Mouse (Mus musculus) cerebral cortex, adult 2 months (tissue): ENCODE measurements around the gene Abr.

Experiments used
- WGBS: fragments of 180-500 bp; shearing (Covaris S2); methylation state at CpG from one replicate; pipeline ENCODE4 v1.1.7; 2018; 5-methylcytosine and 5-hydroxymethylcytosine counted together

The Abr gene

GRCm38 (mm10) chr11:76566081-76566480 lies 56.0 kb downstream of the Abr start:
- 47% methylated on average over 3 of the region's 3 CpGs for WGBS

DNA sequence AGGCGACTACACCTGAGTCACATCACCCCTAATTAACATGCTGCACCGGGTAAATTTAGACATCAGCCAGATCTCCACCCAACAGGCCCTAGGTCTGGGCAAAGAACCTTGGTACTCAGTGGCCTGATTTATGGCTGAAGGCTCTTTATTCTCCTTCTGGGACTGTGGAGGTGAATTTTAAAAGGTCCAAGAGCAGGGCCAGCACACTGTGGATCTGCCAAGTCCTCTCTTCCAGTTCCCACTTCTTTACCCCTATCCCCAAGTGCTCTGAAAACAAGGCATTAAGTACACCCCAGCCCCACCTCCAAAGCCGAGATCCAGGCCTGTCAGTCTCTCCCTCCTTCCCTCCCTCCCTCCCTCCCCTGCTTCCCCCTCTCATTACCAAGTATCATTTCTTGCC lies 59.5 kb downstream of the Abr start:
- 36% methylated on average over 3 of the region's 3 CpGs for WGBS

DNA sequence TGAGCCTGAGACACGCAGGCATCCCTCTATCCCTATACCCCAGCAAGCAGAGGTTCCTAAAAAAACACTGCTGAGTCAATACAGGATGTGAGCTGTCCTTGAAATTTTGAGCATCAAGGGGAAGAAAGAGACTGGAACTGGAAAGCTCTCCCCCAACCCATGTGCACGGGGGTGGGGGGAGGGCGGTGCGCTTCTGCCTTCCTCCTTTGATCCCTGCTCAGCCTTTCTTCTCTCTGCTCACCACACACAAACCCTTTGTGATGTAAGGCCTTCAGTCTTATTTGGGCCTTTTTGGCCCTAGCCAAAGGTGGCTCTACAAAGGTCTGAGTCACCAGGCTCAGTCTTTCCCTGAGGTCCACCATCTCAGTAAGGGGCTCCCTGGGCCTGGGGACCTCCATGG lies 59.9 kb downstream of the Abr start:
- WGBS: 18% methylated on average over 4 of the region's 4 CpGs

GRCm38 (mm10) chr11:76557837-76558236 lies 64.3 kb downstream of the Abr start:
- WGBS: 75% methylated on average over 4 of the region's 4 CpGs

DNA sequence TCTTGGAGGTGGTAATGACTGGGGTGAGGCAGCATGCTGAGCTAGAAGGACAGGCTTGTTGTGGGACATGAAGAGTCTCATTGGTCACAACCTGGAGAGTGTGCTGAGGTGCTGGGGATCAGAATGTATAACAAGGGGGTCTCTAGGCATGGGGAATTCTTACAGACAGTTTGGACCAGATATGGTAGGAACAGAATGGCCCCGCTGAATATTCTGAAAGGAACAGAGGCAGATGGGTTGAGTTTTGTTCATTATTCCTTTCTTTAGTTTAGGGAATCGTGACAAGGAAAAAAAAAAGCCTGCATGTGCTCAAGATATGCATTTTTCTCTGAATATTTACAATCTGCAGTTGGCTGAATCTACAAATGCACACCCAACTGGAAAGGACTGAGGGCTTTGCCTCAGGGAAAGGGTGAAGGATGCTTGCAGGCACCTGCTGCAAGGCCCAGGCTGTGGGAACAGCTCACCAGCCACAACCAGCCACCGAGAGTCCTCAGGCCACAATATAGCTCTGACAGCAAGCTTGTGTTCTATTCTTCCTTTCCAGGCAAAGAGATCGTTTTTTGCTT lies 73.9 kb downstream of the Abr start:
- WGBS: 39% methylated on average over 4 of the region's 4 CpGs

DNA sequence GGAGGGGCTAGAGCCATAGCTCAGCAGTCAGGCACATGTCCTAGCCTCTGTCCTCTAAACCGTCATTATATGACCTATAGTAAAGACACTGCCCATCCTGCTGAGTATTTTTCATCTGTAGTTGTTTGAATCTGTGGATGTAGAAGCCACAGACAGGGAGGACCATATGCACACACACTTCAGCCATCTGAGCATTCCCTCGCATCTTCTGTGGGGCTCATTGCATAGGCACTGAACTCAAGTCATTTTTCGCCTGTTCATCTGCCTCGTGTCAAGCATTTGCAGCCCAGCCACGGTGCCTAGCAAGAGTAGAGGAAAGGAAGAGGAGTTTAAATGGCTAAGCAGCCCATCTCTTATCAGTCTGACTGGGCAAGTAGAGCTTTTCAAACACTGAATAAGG lies 74.7 kb downstream of the Abr start:
- 42% methylated on average over 5 of the region's 5 CpGs for WGBS

- WGBS: 39% methylated on average over 4 of the region's 4 CpGs
Measured at GRCm38 (mm10) chr11:76546431-76546830, 75.7 kb downstream of the Abr start.

DNA sequence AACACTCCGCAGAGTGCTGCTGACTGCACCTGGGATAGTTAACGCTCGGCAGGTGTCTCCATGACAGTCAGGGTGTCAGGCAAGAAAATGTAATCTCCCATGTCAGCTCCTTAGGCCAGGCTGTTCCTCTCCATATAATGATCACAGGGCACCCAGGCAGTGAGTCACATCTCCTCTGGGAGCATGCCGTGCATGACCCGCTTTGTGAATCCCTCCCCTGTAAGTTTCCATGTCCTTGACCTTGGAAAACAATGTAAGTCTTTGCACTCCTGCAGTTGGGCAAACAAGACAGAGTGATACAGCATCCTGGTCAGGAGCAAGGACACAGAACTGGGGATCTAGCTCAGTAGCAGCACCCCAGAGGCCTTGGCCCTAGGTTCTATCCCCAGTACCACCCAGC lies 78.8 kb downstream of the Abr start:
- WGBS: 86% methylated on average over 5 of the region's 5 CpGs

- WGBS: 45% methylated on average over 1 of the region's 1 CpGs
Measured at GRCm38 (mm10) chr11:76540973-76541372, 81.1 kb downstream of the Abr start.

GRCm38 (mm10) chr11:76537401-76537800 lies 84.7 kb downstream of the Abr start:
- WGBS: 45% methylated on average over 3 of the region's 3 CpGs

- WGBS: 73% methylated on average over 10 of the region's 10 CpGs
Measured at GRCm38 (mm10) chr11:76536576-76537354, 85.3 kb downstream of the Abr start.

- 57% methylated on average over 7 of the region's 7 CpGs for WGBS
Measured at GRCm38 (mm10) chr11:76532001-76532400, 90.1 kb downstream of the Abr start.

- 29% methylated on average over 7 of the region's 7 CpGs for WGBS
Measured at GRCm38 (mm10) chr11:76530966-76531678, 91.0 kb downstream of the Abr start.

DNA sequence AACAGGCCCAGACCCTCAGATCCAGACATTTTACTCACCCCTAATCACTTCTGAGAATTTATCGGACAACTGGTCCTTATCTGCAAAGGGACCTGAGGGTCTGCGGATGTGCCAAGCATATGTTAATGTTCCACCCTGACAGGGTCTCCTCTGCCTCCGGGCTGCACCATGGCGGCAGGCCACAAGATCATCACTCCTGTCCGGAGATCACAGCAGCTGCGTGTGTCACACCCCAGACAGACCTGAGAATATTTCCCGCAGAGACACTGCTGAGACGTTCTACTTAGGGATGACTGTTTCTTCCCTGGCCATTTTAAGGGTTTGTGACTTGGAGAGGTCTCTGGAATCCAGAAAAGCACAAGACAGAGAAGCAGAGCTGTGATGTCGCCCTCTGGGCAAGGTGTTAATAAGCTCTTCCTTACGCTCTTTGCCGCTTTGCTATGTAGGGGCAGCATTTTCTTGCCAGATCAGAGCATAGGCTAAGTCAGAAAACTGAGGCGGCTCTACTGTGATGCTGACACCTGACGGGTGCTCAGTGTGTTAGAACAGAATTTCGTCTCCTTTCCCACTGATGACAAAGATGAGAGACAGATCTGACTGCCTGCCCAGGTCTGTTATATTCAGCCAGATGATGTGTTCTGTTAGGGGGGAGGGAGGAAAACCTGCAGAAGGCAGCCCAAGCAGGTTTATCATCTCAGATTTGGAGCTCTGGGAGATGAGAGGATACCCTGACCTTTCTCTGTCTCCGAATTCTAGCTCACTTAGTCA lies 91.8 kb downstream of the Abr start:
- 52% methylated on average over 15 of the region's 15 CpGs for WGBS

- 40% methylated on average over 6 of the region's 6 CpGs for WGBS
Measured at GRCm38 (mm10) chr11:76529352-76530141, 92.6 kb downstream of the Abr start.

DNA sequence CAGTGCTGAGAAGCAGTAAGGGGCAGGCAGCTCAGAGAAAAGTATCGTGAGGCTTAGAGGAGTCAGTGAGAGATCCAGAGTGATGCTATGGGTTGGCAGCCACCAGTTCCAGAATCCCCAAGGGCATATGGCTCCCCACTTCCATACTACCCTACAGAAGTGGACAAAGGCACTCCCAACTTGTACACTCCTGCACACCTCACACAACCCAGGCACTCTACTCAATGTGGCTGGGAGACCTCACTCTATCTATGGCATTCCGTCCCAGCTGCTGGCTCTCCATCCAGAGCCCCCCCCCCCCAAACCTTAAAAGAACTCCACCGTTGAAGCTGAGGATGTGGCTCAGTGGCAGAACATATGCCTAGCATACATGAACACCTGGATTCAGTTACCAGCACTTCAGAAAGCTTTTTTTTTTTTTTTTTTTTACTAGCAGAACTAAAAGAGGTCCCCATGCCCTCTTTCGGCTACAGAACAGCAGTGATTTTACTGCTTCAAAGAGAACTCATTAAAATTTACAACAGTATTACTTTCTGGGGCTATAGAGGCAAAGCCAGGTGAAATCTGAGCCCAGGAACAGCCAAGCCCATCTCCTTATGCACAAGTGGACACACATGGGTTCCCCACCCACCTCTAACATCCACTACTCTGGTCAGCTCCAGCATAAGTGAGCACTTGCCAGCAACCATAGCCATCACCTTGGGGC lies 96.3 kb downstream of the Abr start:
- 55% methylated on average over 4 of the region's 4 CpGs for WGBS

- WGBS: 5% methylated on average over 8 of the region's 8 CpGs
Measured at GRCm38 (mm10) chr11:76524947-76525346, 97.2 kb downstream of the Abr start.

- WGBS: 29% methylated on average over 4 of the region's 4 CpGs
Measured at GRCm38 (mm10) chr11:76523356-76523755, 98.8 kb downstream of the Abr start.

DNA sequence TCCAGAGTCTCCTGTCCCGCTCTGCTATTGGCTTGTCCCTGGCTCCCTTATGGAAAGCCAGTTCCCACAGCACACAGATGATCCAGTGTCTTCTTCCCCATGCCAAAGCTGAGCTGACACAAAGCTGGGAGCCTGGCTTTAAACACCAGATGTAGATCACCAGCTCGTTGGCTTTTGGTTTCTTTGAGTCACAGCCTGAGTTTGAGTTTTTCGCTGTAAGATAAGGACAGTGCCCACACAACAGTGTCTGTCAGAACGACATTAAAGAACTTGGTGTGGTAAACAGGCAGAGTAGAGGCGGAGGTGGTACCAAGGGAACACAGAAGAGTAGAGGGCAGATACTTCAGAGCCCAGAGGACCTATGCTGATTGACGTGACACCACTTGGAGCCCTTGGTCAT lies 101.2 kb downstream of the Abr start:
- WGBS: 47% methylated on average over 6 of the region's 6 CpGs

DNA sequence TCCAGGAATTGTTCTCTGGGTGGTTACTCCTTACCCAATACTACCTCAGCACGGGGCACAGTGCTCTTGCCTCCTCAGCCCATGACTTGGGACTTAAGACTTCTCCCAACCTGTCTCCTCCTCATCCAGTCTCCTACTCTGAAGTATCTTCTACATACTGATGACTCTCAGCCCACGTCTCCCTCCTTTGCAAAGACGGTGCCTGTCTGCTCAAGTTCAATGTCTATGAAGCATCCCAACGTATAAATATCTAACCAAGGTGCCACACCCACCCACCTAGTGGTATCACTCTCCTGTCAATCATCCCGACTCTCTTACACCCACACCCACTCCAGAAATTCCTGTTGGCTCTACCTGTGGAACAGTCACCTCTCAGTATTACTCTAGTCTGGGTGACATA lies 103.5 kb downstream of the Abr start:
- WGBS: 64% methylated on average over 5 of the region's 5 CpGs

DNA sequence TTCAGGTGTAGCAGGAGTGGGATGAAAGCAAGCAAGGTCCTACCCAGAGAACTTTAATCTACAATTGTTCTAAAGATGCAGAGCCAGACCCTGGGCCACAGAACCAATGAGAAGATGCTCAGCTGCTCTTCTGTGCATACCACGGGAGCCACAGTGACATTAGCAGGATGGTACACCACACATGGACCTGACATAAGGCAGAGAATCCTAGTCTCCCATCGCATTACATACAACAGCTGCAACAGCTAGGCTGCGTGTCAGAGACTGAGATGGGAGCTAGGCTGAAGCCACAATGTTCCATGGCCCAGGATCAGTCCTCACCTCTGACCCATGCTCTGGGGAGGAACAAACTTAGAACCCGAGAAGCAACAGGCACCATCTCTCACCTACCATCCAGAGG lies 104.0 kb downstream of the Abr start:
- WGBS: 85% methylated on average over 4 of the region's 4 CpGs
